Mouse (Mus musculus): ENCODE measurements around the gene Nif3l1. TPM values are rescaled to one million over a fixed set of nuclear protein-coding genes. Genes with fewer than 3 reads are reported as not detected.

The Nif3l1 gene
- polyA plus RNA-seq (2016; fragmentation: Nextera tagmentation; extraction: Ambion mirVana), result 76.2 and 78.4 TPM in 2 replicates

- H3K9me3 ChIP-seq, result no peaks in the 10 kb centered on the region
- H3K4me3 ChIP-seq, result peak within 1 kb of the TSS; percentile 76
- H3K4me1 ChIP-seq, result peaks cover 27% of the 10 kb centered on the region
- H3K27me3 ChIP-seq (ENCODE audit: poor library complexity, severe bottlenecking), result no peaks in the 10 kb centered on the region
- WGBS, result under 1% methylated on average over 33 of the region's 33 CpGs
- peak; percentile 87 for DNase-seq (ENCODE audit: extremely low spot score, low spot score)
- peaks cover 58% of the 10 kb centered on the region for H3K36me3 ChIP-seq (replicated peaks)
- H3K27ac ChIP-seq, result peak within 1 kb of the TSS; percentile 93
Observed at GRCm38 (mm10) chr1:58445143-58445722, at the start of gene Nif3l1, which contains the start of gene Ppil3. Nif3l1 (plus strand) TSS chr1:58445151. Ppil3 (minus strand) TSS chr1:58445486.

GRCm38 (mm10) chr1:58395341-58395740, 49.6 kb upstream of the Nif3l1 start:
- H3K36me3 ChIP-seq (replicated peaks), result peaks cover 59% of the 10 kb centered on the region
- 90% methylated on average over 3 of the region's 3 CpGs for WGBS

DNA sequence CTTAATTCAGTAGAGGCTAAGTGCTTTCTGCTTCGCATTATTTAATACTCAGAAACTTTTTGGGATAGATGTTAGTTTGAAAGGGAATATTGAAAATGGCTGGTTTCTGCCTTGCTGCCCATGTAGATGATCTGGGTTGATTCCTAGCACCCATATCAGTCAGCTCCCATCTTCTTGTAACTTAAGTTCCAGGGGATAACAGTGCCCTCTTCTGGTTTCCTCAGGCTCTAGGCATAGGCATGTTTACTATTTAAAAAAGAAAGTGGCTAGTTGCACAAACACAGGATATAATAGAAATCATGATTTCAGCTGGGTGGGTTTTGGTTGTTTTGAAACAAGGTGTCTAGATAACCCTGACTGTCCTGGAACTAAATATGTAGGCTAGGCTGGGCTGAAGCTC, 48.8 kb upstream of the Nif3l1 start:
- Histone ChIP-seq H3K9me3 (no peaks in the 10 kb centered on the region), H3K27ac (no peak overlapping the region), H3K36me3 (replicated peaks) (peaks cover 67% of the 10 kb centered on the region), H3K4me3 (no peak overlapping the region), H3K4me1 (peaks cover 18% of the 10 kb centered on the region), H3K27me3 (ENCODE audit: poor library complexity, severe bottlenecking) (no peaks in the 10 kb centered on the region)
- WGBS, result 97% methylated on average over 1 of the region's 1 CpGs
- DNase-seq (ENCODE audit: extremely low spot score, low spot score), result no peak

More at GRCm38 (mm10) chr1:58395341-58395740, 49.6 kb upstream of the Nif3l1 start:
- Histone ChIP-seq H3K4me3 (no peak overlapping the region), H3K4me1 (peaks cover 21% of the 10 kb centered on the region), H3K27ac (no peak overlapping the region), H3K9me3 (no peaks in the 10 kb centered on the region), H3K27me3 (ENCODE audit: poor library complexity, severe bottlenecking) (no peaks in the 10 kb centered on the region)
- no peak for DNase-seq (ENCODE audit: extremely low spot score, low spot score)

DNA sequence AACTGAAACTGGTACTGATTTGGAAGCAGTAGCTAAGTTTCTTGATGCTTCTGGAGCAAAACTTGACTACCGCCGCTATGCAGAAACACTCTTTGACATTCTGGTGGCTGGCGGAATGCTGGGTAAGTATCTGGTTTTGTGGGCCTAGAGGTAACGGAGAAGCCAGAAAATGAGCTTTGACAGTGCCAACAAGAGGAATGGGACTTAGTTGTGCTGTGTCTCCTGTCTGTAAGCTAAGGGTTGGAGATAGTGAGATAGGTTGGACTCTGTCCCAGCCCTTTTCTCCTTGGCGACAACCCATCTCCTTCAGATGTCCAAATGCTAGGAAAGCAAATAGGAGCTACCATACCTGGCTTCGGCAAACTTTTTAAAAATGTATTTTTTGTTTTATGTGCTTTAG, 47.2 kb upstream of the Nif3l1 start:
- no peaks in the 10 kb centered on the region for H3K27me3 ChIP-seq (ENCODE audit: poor library complexity, severe bottlenecking)
- peaks cover 83% of the 10 kb centered on the region for H3K36me3 ChIP-seq (replicated peaks)
- H3K9me3 ChIP-seq, result no peaks in the 10 kb centered on the region
- peaks cover 9% of the 10 kb centered on the region for H3K4me1 ChIP-seq
- DNase-seq (ENCODE audit: extremely low spot score, low spot score), result no peak
- H3K4me3 ChIP-seq, result no peak overlapping the region
- WGBS, result 96% methylated on average over 6 of the region's 6 CpGs
- H3K27ac ChIP-seq, result no peak overlapping the region

- Histone ChIP-seq H3K27ac (no peak overlapping the region), H3K9me3 (no peaks in the 10 kb centered on the region), H3K36me3 (replicated peaks) (peaks cover 97% of the 10 kb centered on the region), H3K4me1 (no peaks in the 10 kb centered on the region), H3K27me3 (ENCODE audit: poor library complexity, severe bottlenecking) (no peaks in the 10 kb centered on the region), H3K4me3 (no peak overlapping the region)
- WGBS, result 96% methylated on average over 6 of the region's 6 CpGs
- no peak for DNase-seq (ENCODE audit: extremely low spot score, low spot score)
Observed at GRCm38 (mm10) chr1:58401396-58401795, 43.6 kb upstream of the Nif3l1 start.

DNA sequence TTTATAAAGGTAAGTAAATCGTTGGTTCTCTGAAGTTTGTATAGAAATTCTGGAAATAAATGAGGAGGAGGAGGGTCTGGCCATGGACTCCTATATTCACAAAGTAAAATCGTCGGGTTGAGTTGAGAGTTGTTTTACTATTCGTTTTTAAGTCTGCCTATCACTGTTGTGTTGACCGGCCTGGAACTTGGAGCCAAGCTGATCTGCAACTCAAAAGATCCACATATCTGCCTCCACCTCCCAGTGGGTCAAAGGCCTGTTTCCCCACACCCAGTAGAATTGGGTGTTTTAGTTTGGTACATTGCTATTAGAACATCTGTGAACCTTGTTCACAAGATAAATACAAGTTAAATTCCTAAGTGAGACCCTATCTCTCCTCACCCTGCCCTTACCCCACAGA, 41.2 kb upstream of the Nif3l1 start:
- Histone ChIP-seq H3K9me3 (no peaks in the 10 kb centered on the region), H3K36me3 (replicated peaks) (peaks cover 93% of the 10 kb centered on the region), H3K27ac (no peak overlapping the region), H3K4me3 (no peak overlapping the region), H3K27me3 (ENCODE audit: poor library complexity, severe bottlenecking) (no peaks in the 10 kb centered on the region), H3K4me1 (no peaks in the 10 kb centered on the region)
- no peak for DNase-seq (ENCODE audit: extremely low spot score, low spot score)
- 96% methylated on average over 5 of the region's 5 CpGs for WGBS

GRCm38 (mm10) chr1:58407321-58407720, 37.6 kb upstream of the Nif3l1 start:
- 94% methylated on average over 7 of the region's 7 CpGs for WGBS
- Histone ChIP-seq H3K27me3 (ENCODE audit: poor library complexity, severe bottlenecking) (no peaks in the 10 kb centered on the region), H3K4me3 (no peak overlapping the region), H3K9me3 (no peaks in the 10 kb centered on the region), H3K36me3 (replicated peaks) (peaks cover 87% of the 10 kb centered on the region), H3K4me1 (no peaks in the 10 kb centered on the region), H3K27ac (no peak overlapping the region)
- no peak for DNase-seq (ENCODE audit: extremely low spot score, low spot score)

GRCm38 (mm10) chr1:58408141-58408540, 36.8 kb upstream of the Nif3l1 start:
- Histone ChIP-seq H3K27ac (no peak overlapping the region), H3K4me1 (no peaks in the 10 kb centered on the region), H3K36me3 (replicated peaks) (peaks cover 87% of the 10 kb centered on the region), H3K4me3 (no peak overlapping the region), H3K9me3 (no peaks in the 10 kb centered on the region), H3K27me3 (ENCODE audit: poor library complexity, severe bottlenecking) (no peaks in the 10 kb centered on the region)
- WGBS, result 83% methylated on average over 6 of the region's 6 CpGs
- no peak for DNase-seq (ENCODE audit: extremely low spot score, low spot score)

GRCm38 (mm10) chr1:58409553-58410197, 35.3 kb upstream of the Nif3l1 start:
- Histone ChIP-seq H3K27ac (no peak overlapping the region), H3K4me3 (no peak overlapping the region), H3K36me3 (replicated peaks) (peaks cover 87% of the 10 kb centered on the region), H3K4me1 (no peaks in the 10 kb centered on the region), H3K9me3 (no peaks in the 10 kb centered on the region), H3K27me3 (ENCODE audit: poor library complexity, severe bottlenecking) (no peaks in the 10 kb centered on the region)
- 88% methylated on average over 5 of the region's 5 CpGs for WGBS
- DNase-seq (ENCODE audit: extremely low spot score, low spot score), result no peak

GRCm38 (mm10) chr1:58410198-58410588, 34.8 kb upstream of the Nif3l1 start:
- WGBS, result 88% methylated on average over 3 of the region's 3 CpGs

GRCm38 (mm10) chr1:58410776-58411175, 34.2 kb upstream of the Nif3l1 start:
- no peak for DNase-seq (ENCODE audit: extremely low spot score, low spot score)
- Histone ChIP-seq H3K27me3 (ENCODE audit: poor library complexity, severe bottlenecking) (no peaks in the 10 kb centered on the region), H3K9me3 (no peaks in the 10 kb centered on the region), H3K36me3 (replicated peaks) (peaks cover 87% of the 10 kb centered on the region), H3K27ac (no peak overlapping the region), H3K4me3 (no peak overlapping the region), H3K4me1 (no peaks in the 10 kb centered on the region)
- WGBS, result 93% methylated on average over 7 of the region's 7 CpGs

More at GRCm38 (mm10) chr1:58410198-58410588, 34.8 kb upstream of the Nif3l1 start:
- Histone ChIP-seq H3K27me3 (ENCODE audit: poor library complexity, severe bottlenecking) (no peaks in the 10 kb centered on the region), H3K4me3 (no peak overlapping the region), H3K36me3 (replicated peaks) (peaks cover 87% of the 10 kb centered on the region), H3K27ac (no peak overlapping the region), H3K4me1 (no peaks in the 10 kb centered on the region), H3K9me3 (no peaks in the 10 kb centered on the region)
- DNase-seq (ENCODE audit: extremely low spot score, low spot score), result no peak

GRCm38 (mm10) chr1:58415442-58415841, 29.5 kb upstream of the Nif3l1 start:
- 43% methylated on average over 1 of the region's 1 CpGs for WGBS
- no peak overlapping the region for H3K4me3 ChIP-seq
- peaks cover 99% of the 10 kb centered on the region for H3K36me3 ChIP-seq (replicated peaks)

GRCm38 (mm10) chr1:58416048-58416447, 28.9 kb upstream of the Nif3l1 start:
- Histone ChIP-seq H3K27ac (no peak overlapping the region), H3K4me1 (peaks cover 2% of the 10 kb centered on the region; the same call in 1 of the 2 replicates), H3K36me3 (replicated peaks) (peaks cover 99% of the 10 kb centered on the region), H3K27me3 (ENCODE audit: poor library complexity, severe bottlenecking) (no peaks in the 10 kb centered on the region), H3K4me3 (no peak overlapping the region), H3K9me3 (no peaks in the 10 kb centered on the region)
- no peak for DNase-seq (ENCODE audit: extremely low spot score, low spot score)
- whole genome bisulfite sequencing, result 96% methylated on average over 2 of the region's 2 CpGs

More at GRCm38 (mm10) chr1:58415442-58415841, 29.5 kb upstream of the Nif3l1 start:
- Histone ChIP-seq H3K4me1 (no peaks in the 10 kb centered on the region), H3K9me3 (no peaks in the 10 kb centered on the region), H3K27ac (no peak overlapping the region), H3K27me3 (ENCODE audit: poor library complexity, severe bottlenecking) (no peaks in the 10 kb centered on the region)
- no peak for DNase-seq (ENCODE audit: extremely low spot score, low spot score)

Measured in forebrain, embryonic 10.5 days (tissue).